Mouse (Mus musculus) CH12.LX (cell line): Measurements from ENCODE around the gene Gria4. TPM values are rescaled to one million over a fixed set of nuclear protein-coding genes. Genes with fewer than 3 reads are reported as not detected.

Experiments used
- DNase-seq: peaks from one replicate; pipeline ENCODE4 v3.0.0-alpha.2; 2013; ENCODE audit errors: extremely low read depth
- H3K27ac ChIP-seq: 2 replicates; pipeline ENCODE4 v1.5.1; 2012; ENCODE audit warnings: low read depth, mild to moderate bottlenecking, control low read depth, moderate library complexity; ENCODE audit not compliant: insufficient read depth
- H3K27me3 ChIP-seq: replicated peaks from 2 replicates; pipeline ENCODE3; 2012; ENCODE audit warnings: inconsistent platforms
- H3K36me3 ChIP-seq, 2 experiments: replicated peaks in 1 of 2; 2 replicates each; pipeline versions ENCODE3 to v1.6.1; 2012; ENCODE audit warnings: inconsistent platforms in 1 of 2, low read length in 1 of 2, mild to moderate bottlenecking in 1 of 2, mixed read lengths in 1 of 2, moderate library complexity in 1 of 2; ENCODE audit not compliant: control insufficient read depth in 1 of 2, insufficient read depth in 1 of 2
- H3K4me1 ChIP-seq, 2 experiments: 2 replicates each; pipeline ENCODE4 v1.6.1; 2012; ENCODE audit warnings: inconsistent platforms in 1 of 2, moderate library complexity in 1 of 2; ENCODE audit not compliant: insufficient read depth in 2 of 2, control insufficient read depth in 1 of 2
- H3K4me2 ChIP-seq: 2 replicates; pipeline ENCODE4 v1.6.1; 2012; ENCODE audit warnings: low read depth, mild to moderate bottlenecking, control low read depth; ENCODE audit not compliant: poor library complexity, insufficient read depth, severe bottlenecking
- H3K4me3 ChIP-seq, 3 experiments: fragments of 150-350 bp in 1 of 3; sonication (generic) in 1 of 3; replicated peaks in 1 of 3; 2 replicates each; pipeline versions ENCODE3 to v1.5.1; 2011 to 2012; ENCODE audit warnings: low read depth in 2 of 3, low read length in 2 of 3, mild to moderate bottlenecking in 2 of 3, moderate library complexity in 2 of 3, control low read depth in 1 of 3, improper control_type of control experiment in 1 of 3, inconsistent platforms in 1 of 3, mixed read lengths in 1 of 3; ENCODE audit not compliant: poor library complexity in 1 of 3
- H3K79me2 ChIP-seq: replicated peaks from 2 replicates; pipeline ENCODE4 v1.6.1; 2012; ENCODE audit warnings: mild to moderate bottlenecking, moderate library complexity; ENCODE audit not compliant: control insufficient read depth, poor library complexity, insufficient read depth, severe bottlenecking; ENCODE audit errors: extremely low read depth
- H3K9ac ChIP-seq: 2 replicates; pipeline ENCODE4 v1.6.1; 2012; ENCODE audit warnings: low read depth, mild to moderate bottlenecking, control low read depth, moderate library complexity; ENCODE audit not compliant: insufficient read depth
- H3K9me3 ChIP-seq: replicated peaks from 2 replicates; pipeline ENCODE3; 2012; ENCODE audit warnings: low read length, inconsistent platforms, mixed read lengths
- BHLHE40 ChIP-seq: IDR thresholded peaks from 2 replicates; pipeline ENCODE4 v1.6.1; 2011; ENCODE audit warnings: mild to moderate bottlenecking, low read depth, low read length, improper control_type of control experiment
- CHD1 ChIP-seq: IDR thresholded peaks from 2 replicates; pipeline ENCODE4 v1.6.1; 2012; ENCODE audit warnings: low read depth, low read length, improper control_type of control experiment, inconsistent platforms
- CHD2 ChIP-seq: IDR thresholded peaks from 2 replicates; pipeline ENCODE4 v1.6.1; 2011; ENCODE audit warnings: low read length, improper control_type of control experiment
- CTCF ChIP-seq, 2 experiments: IDR thresholded peaks in 1 of 2; conservative IDR thresholded peaks in 1 of 2; 2 replicates each; pipeline ENCODE4 v1.5.1; 2011 to 2012; ENCODE audit warnings: low read depth in 2 of 2, low read length in 2 of 2, improper control_type of control experiment in 1 of 2, inconsistent platforms in 1 of 2, mild to moderate bottlenecking in 1 of 2, moderate library complexity in 1 of 2
- E2F4 ChIP-seq: IDR thresholded peaks from 2 replicates; pipeline ENCODE4 v1.6.1; 2011; ENCODE audit warnings: low read depth, low read length, improper control_type of control experiment; ENCODE audit not compliant: insufficient replicate concordance
- ELF1 ChIP-seq: IDR thresholded peaks from 2 replicates; pipeline ENCODE4 v1.6.1; 2014; ENCODE audit warnings: low read depth, mild to moderate bottlenecking, inconsistent platforms, low read length, improper control_type of control experiment
- EP300 ChIP-seq: IDR thresholded peaks from 2 replicates; pipeline ENCODE4 v1.6.1; 2011; ENCODE audit warnings: low read length, improper control_type of control experiment
- ETS1 ChIP-seq: conservative IDR thresholded peaks from 2 replicates; pipeline ENCODE4 v1.6.1; 2012; ENCODE audit warnings: low read depth, mild to moderate bottlenecking, inconsistent platforms, low read length, improper control_type of control experiment, moderate library complexity
- GABPA ChIP-seq: IDR thresholded peaks from 2 replicates; pipeline ENCODE4 v1.6.1; 2012; ENCODE audit warnings: low read depth, low read length, improper control_type of control experiment, inconsistent platforms; ENCODE audit not compliant: insufficient replicate concordance
- HCFC1 ChIP-seq: IDR thresholded peaks from 2 replicates; pipeline ENCODE4 v1.6.1; 2012; ENCODE audit warnings: low read depth, mild to moderate bottlenecking, inconsistent platforms, low read length, improper control_type of control experiment
- IRF4 ChIP-seq: IDR thresholded peaks from 2 replicates; pipeline ENCODE4 v1.6.1; 2014; ENCODE audit warnings: low read depth, mild to moderate bottlenecking, inconsistent platforms, low read length, improper control_type of control experiment
- JUN ChIP-seq: IDR thresholded peaks from 2 replicates; pipeline ENCODE4 v1.6.1; 2011; ENCODE audit warnings: low read depth, mild to moderate bottlenecking, low read length, improper control_type of control experiment, moderate library complexity; ENCODE audit not compliant: insufficient read depth
- JUND ChIP-seq: conservative IDR thresholded peaks from 2 replicates; pipeline ENCODE4 v1.6.1; 2011; ENCODE audit warnings: low read depth, low read length, improper control_type of control experiment
- KAT2A ChIP-seq: IDR thresholded peaks from 2 replicates; pipeline ENCODE4 v1.6.1; 2012; ENCODE audit warnings: low read length, improper control_type of control experiment, inconsistent platforms; ENCODE audit not compliant: insufficient replicate concordance
- MAFK ChIP-seq: IDR thresholded peaks from 2 replicates; pipeline ENCODE4 v1.6.1; 2011; ENCODE audit warnings: low read length, improper control_type of control experiment; ENCODE audit not compliant: insufficient replicate concordance
- MAX ChIP-seq: IDR thresholded peaks from 2 replicates; pipeline ENCODE4 v1.6.1; 2011; ENCODE audit warnings: low read length, improper control_type of control experiment
- MAZ ChIP-seq: IDR thresholded peaks from 2 replicates; pipeline ENCODE4 v1.6.1; 2012; ENCODE audit warnings: low read depth, mild to moderate bottlenecking, inconsistent platforms, low read length, improper control_type of control experiment, moderate library complexity
- MEF2A ChIP-seq: IDR thresholded peaks from 2 replicates; pipeline ENCODE4 v1.6.1; 2014; ENCODE audit warnings: low read depth, mild to moderate bottlenecking, inconsistent platforms, low read length, improper control_type of control experiment, borderline replicate concordance
- MXI1 ChIP-seq: IDR thresholded peaks from 2 replicates; pipeline ENCODE4 v1.6.1; 2011; ENCODE audit warnings: mild to moderate bottlenecking, low read depth, low read length, improper control_type of control experiment
- MYC ChIP-seq: IDR thresholded peaks from 2 replicates; pipeline ENCODE4 v1.6.1; 2011; ENCODE audit warnings: low read depth, mild to moderate bottlenecking, improper control_type of control experiment, low read length
- NELFE ChIP-seq: IDR thresholded peaks from 2 replicates; pipeline ENCODE4 v1.6.1; 2011; ENCODE audit warnings: low read depth, low read length, improper control_type of control experiment
- NRF1 ChIP-seq: IDR thresholded peaks from 2 replicates; pipeline ENCODE4 v1.6.1; 2014; ENCODE audit warnings: low read depth, mild to moderate bottlenecking, inconsistent platforms, low read length, improper control_type of control experiment, moderate library complexity
- PAX5 ChIP-seq: IDR thresholded peaks from 2 replicates; pipeline ENCODE4 v1.6.1; 2012; ENCODE audit warnings: low read length, inconsistent platforms, mixed read lengths
- POLR2A ChIP-seq: IDR thresholded peaks from 2 replicates; pipeline ENCODE4 v1.6.1; 2011; ENCODE audit warnings: low read depth, mild to moderate bottlenecking, improper control_type of control experiment, low read length
- POLR2AphosphoS2 ChIP-seq: IDR thresholded peaks from 2 replicates; pipeline ENCODE4 v1.6.1; 2011; ENCODE audit warnings: low read depth, low read length, improper control_type of control experiment
- RAD21 ChIP-seq: IDR thresholded peaks from 2 replicates; pipeline ENCODE4 v1.6.1; 2011; ENCODE audit warnings: low read depth, mild to moderate bottlenecking, low read length, improper control_type of control experiment, moderate library complexity
- RCOR1 ChIP-seq: conservative IDR thresholded peaks from 2 replicates; pipeline ENCODE4 v1.6.1; 2012; ENCODE audit warnings: low read depth, mild to moderate bottlenecking, inconsistent platforms, low read length, improper control_type of control experiment
- SIN3A ChIP-seq: IDR thresholded peaks from 2 replicates; pipeline ENCODE4 v1.6.1; 2012; ENCODE audit warnings: low read length, improper control_type of control experiment, inconsistent platforms
- SMC3 ChIP-seq: IDR thresholded peaks from 2 replicates; pipeline ENCODE4 v1.6.1; 2011; ENCODE audit warnings: low read depth, low read length, improper control_type of control experiment
- TBP ChIP-seq: conservative IDR thresholded peaks from 2 replicates; pipeline ENCODE4 v1.6.1; 2011; ENCODE audit warnings: low read depth, low read length, improper control_type of control experiment
- TCF12 ChIP-seq: IDR thresholded peaks from 2 replicates; pipeline ENCODE4 v1.6.1; 2014; ENCODE audit warnings: low read depth, mild to moderate bottlenecking, inconsistent platforms, low read length, improper control_type of control experiment
- UBTF ChIP-seq: IDR thresholded peaks from 2 replicates; pipeline ENCODE4 v1.6.1; 2012; ENCODE audit warnings: low read depth, mild to moderate bottlenecking, inconsistent platforms, low read length, improper control_type of control experiment, moderate library complexity
- USF1 ChIP-seq: IDR thresholded peaks from 2 replicates; pipeline ENCODE4 v1.6.1; 2014; ENCODE audit warnings: low read depth, mild to moderate bottlenecking, inconsistent platforms, low read length, improper control_type of control experiment
- USF2 ChIP-seq: conservative IDR thresholded peaks from 2 replicates; pipeline ENCODE4 v1.6.1; 2011; ENCODE audit warnings: low read depth, low read length, improper control_type of control experiment
- ZC3H11A ChIP-seq: IDR thresholded peaks from 2 replicates; pipeline ENCODE4 v1.6.1; 2012; ENCODE audit warnings: low read depth, mild to moderate bottlenecking, inconsistent platforms, low read length, improper control_type of control experiment
- ZKSCAN1 ChIP-seq: IDR thresholded peaks from 2 replicates; pipeline ENCODE4 v1.6.1; 2012; ENCODE audit warnings: low read depth, inconsistent platforms, low read length, improper control_type of control experiment, borderline replicate concordance
- ZMIZ1 ChIP-seq: IDR thresholded peaks from 2 replicates; pipeline ENCODE4 v1.6.1; 2012; ENCODE audit warnings: low read depth, mild to moderate bottlenecking, inconsistent platforms, low read length, improper control_type of control experiment
- ZNF384 ChIP-seq: IDR thresholded peaks from 2 replicates; pipeline ENCODE4 v1.6.1; 2012; ENCODE audit warnings: low read depth, low read length, improper control_type of control experiment, inconsistent platforms
- dilution Hi-C: fragments of 300-500 bp; cut with MboI; formaldehyde crosslinking; loops from 2 replicates; pipeline ENCODE4 v1.14.3; 2020; ENCODE audit warnings: low sequenced_read_pairs; ENCODE audit not compliant: extremely low pct_unique_long_range_greater_than_20kb, extremely low pct_ligation_motif_present
- in situ Hi-C: fragments of 300-500 bp; cut with MboI; formaldehyde crosslinking; loops from 3 replicates; pipeline ENCODE4 v1.14.3; 2019; ENCODE audit warnings: low sequenced_read_pairs, low pct_ligation_motif_present, low pct_unique_long_range_greater_than_20kb, mixed read lengths
- polyA plus RNA-seq: library from polyadenylated mRNA; unstranded; fragments of >175 nt; gene quantifications from 2 replicates; pipeline ENCODE4 v1.2.1, GENCODE M21; 2012; ENCODE audit warnings: low read depth; ENCODE audit not compliant: insufficient read length
- total RNA-seq, 2 experiments: library from RNA; depleted of rRNA; stranded (reverse); fragments of 300-350 nt in 1 of 2; fragments of >200 nt in 1 of 2; gene quantifications; 2 replicates each; pipeline ENCODE4 v1.2.3; 2012 to 2014

Gene Gria4
- total and polyA plus RNA-seq, 3 experiments: not detected

DNA sequence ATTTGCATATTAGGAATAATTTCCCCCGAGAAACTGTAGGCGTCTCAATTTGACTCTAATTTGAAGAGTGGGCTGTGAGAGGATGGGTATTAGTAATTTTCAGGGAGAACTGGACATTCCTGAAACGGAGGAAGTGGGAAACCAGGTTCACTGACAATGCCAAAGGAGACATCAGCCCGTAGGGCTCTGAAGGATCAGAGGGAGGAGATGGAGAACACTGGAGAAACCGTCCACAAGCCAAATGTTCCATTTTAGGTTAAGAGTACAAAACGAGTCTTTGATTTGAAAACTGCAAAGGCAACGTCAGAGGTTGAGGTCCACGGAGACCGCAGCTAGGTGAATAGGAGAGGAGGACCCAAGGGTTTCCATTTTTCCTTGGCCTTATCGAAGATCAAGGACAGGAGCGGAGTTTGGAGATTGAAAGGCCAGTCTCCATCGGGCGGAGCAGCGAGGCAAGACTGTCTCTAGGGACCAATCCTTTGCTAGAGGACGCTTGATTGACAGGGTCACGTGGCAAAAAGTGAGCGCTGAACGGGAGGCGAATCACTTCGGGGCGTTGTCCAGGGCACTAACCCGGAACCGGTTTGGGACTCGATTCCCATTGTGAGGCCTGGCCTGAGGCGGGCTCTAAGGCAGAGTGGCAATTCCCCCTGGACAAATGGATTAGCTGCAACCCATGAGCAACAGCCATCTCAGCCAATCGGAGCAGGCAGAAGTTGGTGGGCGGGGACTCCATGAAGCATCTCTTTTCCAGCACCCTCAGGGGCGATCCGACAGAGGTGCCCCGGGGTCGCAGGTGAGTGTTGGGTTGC, 420.0 kb downstream of the Gria4 start, which contains the start of gene Msantd4:
Gene Msantd4 (plus strand): TSS at position 735 of the 812 bp plus-strand sequence.
- Histone ChIP-seq H3K9ac (peak within 1 kb of the TSS; percentile 81), H3K4me1 (peaks cover 0 to 20% of the 10 kb centered on the region in 2 experiments; a peak in 1 of 4 replicates), H3K36me3 (peaks cover 0 to 9% of the 10 kb centered on the region in 2 experiments), H3K27me3 (no peaks in the 10 kb centered on the region), H3K9me3 (no peaks in the 10 kb centered on the region), H3K27ac (no peak within 1 kb of the TSS), H3K79me2 (peaks cover 10% of the 10 kb centered on the region), H3K4me2 (peak within 1 kb of the TSS; percentile 79), H3K4me3 (peak within 1 kb of the TSS; percentile 81 to 88 (median 88))
- peak; percentile 99 for DNase-seq
- in situ Hi-C loops: no loop called here
- dilution Hi-C loops: no loop called here
- TF ChIP-seq RAD21 (no peak), JUN (no peak), MXI1 (no peak; the same call in 1 of the 2 replicates), MAX (peak; percentile 98), ETS1 (no peak), MAFK (no peak), ZNF384 (no peak), USF1 (peak; percentile 99), ZMIZ1 (no peak; the same call in 1 of the 2 replicates), BHLHE40 (peak; percentile 58; the same call in 1 of the 2 replicates), EP300 (peak; percentile 25; the same call in 1 of the 2 replicates), TBP (peak; percentile 31; the same call in 1 of the 2 replicates), IRF4 (peak; percentile 64), CTCF (conservative IDR thresholded peaks at IDR 0.05 in 1 of 2, IDR thresholded peaks at IDR 0.05 in 1 of 2; ENCODE audit: low read depth in 2 of 2, low read length in 2 of 2) (no peak), ELF1 (peak; percentile 89), E2F4 (no peak), JUND (no peak), NELFE (peak; percentile 69), MYC (0 out of 2 replicates have a peak, but pooled peaks have one; percentile 28), PAX5 (no peak), CHD1 (no peak), TCF12 (no peak; the same call in none of the 2 replicates), SIN3A (peak; percentile 65), ZKSCAN1 (no peak), RCOR1 (no peak), UBTF (no peak), CHD2 (peak; percentile 86), HCFC1 (peak; percentile 83), POLR2AphosphoS2 (no peak), MEF2A (peak; percentile 29; the same call in 1 of the 2 replicates), NRF1 (no peak), KAT2A (peak; percentile 82; the same call in 1 of the 2 replicates), SMC3 (no peak), MAZ (no peak), ZC3H11A (no peak), POLR2A (peak; percentile 72; the same call in 1 of the 2 replicates), USF2 (peak; percentile 98), GABPA (no peak)
